Mouse (Mus musculus) embryonic facial prominence, embryonic 11.5 days (tissue): Measurements from ENCODE around the gene Slc9c1. TPM values are rescaled to one million over a fixed set of nuclear protein-coding genes. Genes with fewer than 3 reads are reported as not detected.

ENCODE experiments used
- ATAC-seq: fragments of 200-750 bp; cut with Nextera tagmentation; replicated peaks from 2 replicates; pipeline ENCODE4 v1.8.0; 2017; ENCODE audit warnings: low read depth; ENCODE audit not compliant: insufficient number of reproducible peaks, low FRiP score, low TSS enrichment
- DNase-seq: peaks from one replicate; pipeline ENCODE4 v3.0.0-alpha.2; 2015; ENCODE audit warnings: low spot score
- H3K27ac ChIP-seq: fragments of 300-500 bp; sonication (generic); replicated peaks from 2 replicates; pipeline ENCODE4 v1.5.1; 2014; ENCODE audit warnings: mild to moderate bottlenecking, low read depth, low read length, control low read depth
- H3K27me3 ChIP-seq: fragments of 300-500 bp; sonication (generic); 2 replicates; pipeline ENCODE4 v1.6.1; 2014; ENCODE audit warnings: mild to moderate bottlenecking, low read length, moderate library complexity, mixed read lengths; ENCODE audit not compliant: control insufficient read depth, insufficient read depth
- H3K36me3 ChIP-seq: fragments of 300-500 bp; sonication (generic); replicated peaks from 2 replicates; pipeline ENCODE4 v1.6.1; 2014; ENCODE audit warnings: low read depth, mild to moderate bottlenecking, low read length, moderate library complexity, mixed read lengths; ENCODE audit not compliant: control insufficient read depth, insufficient read depth
- H3K4me1 ChIP-seq: fragments of 300-500 bp; sonication (generic); 2 replicates; pipeline ENCODE4 v1.6.1; 2014; ENCODE audit warnings: low read length, mixed read lengths; ENCODE audit not compliant: control insufficient read depth, insufficient read depth
- H3K4me2 ChIP-seq: fragments of 300-500 bp; sonication (generic); 2 replicates; pipeline ENCODE4 v1.6.1; 2014; ENCODE audit warnings: low read depth, mild to moderate bottlenecking, control low read depth, low read length, moderate library complexity
- H3K4me3 ChIP-seq: fragments of 300-500 bp; sonication (generic); 2 replicates; pipeline ENCODE4 v1.5.1; 2014; ENCODE audit warnings: low read depth, low read length, control low read depth
- H3K9ac ChIP-seq: fragments of 300-500 bp; sonication (generic); replicated peaks from 2 replicates; pipeline ENCODE4 v1.6.1; 2014; ENCODE audit warnings: mild to moderate bottlenecking, control low read depth, low read length
- H3K9me3 ChIP-seq: fragments of 300-500 bp; sonication (generic); replicated peaks from 2 replicates; pipeline ENCODE4 v1.6.1; 2016; ENCODE audit warnings: mild to moderate bottlenecking, low read length, inconsistent platforms, mixed read lengths; ENCODE audit not compliant: control insufficient read depth
- WGBS: fragments of 180-500 bp; shearing (Covaris S2); extraction: QIAGEN DNeasy Blood & Tissue Kit; methylation state at CpG from one replicate; pipeline ENCODE4 v1.1.7; 2014; 5-methylcytosine and 5-hydroxymethylcytosine counted together
- polyA plus RNA-seq: library from polyadenylated mRNA; unstranded; fragments of >200 nt; fragmentation: Nextera tagmentation; extraction: Ambion mirVana; gene quantifications from 2 replicates; pipeline ENCODE4 v1.2.1, GENCODE M21; 2014

Slc9c1 gene
- polyA plus RNA-seq, 1 experiment from 2014 or later, result not detected

- Histone ChIP-seq H3K9me3 (no peaks in the 10 kb centered on the region), H3K4me2 (no peak overlapping the region)
- ATAC-seq, result no peak
Observed at GRCm38 (mm10) chr16:45547982-45548381, 12.9 kb downstream of the Slc9c1 start.

GRCm38 (mm10) chr16:45551579-45551978 lies 16.5 kb downstream of the Slc9c1 start:
- Histone ChIP-seq H3K27me3 (no peaks in the 10 kb centered on the region), H3K9ac (no peak overlapping the region), H3K9me3 (no peaks in the 10 kb centered on the region), H3K4me3 (no peak overlapping the region), H3K4me1 (no peaks in the 10 kb centered on the region), H3K4me2 (no peak overlapping the region), H3K27ac (no peak overlapping the region), H3K36me3 (no peaks in the 10 kb centered on the region)
- WGBS, result 77% methylated on average over 2 of the region's 2 CpGs
- DNase-seq (no peak), ATAC-seq (no peak)

More at GRCm38 (mm10) chr16:45547982-45548381, 12.9 kb downstream of the Slc9c1 start:
- H3K4me3 ChIP-seq, result no peak overlapping the region
- no peak for DNase-seq
- no peaks in the 10 kb centered on the region for H3K4me1 ChIP-seq
- H3K27me3 ChIP-seq, result no peaks in the 10 kb centered on the region
- no peaks in the 10 kb centered on the region for H3K36me3 ChIP-seq
- no peak overlapping the region for H3K9ac ChIP-seq
- no peak overlapping the region for H3K27ac ChIP-seq

DNA sequence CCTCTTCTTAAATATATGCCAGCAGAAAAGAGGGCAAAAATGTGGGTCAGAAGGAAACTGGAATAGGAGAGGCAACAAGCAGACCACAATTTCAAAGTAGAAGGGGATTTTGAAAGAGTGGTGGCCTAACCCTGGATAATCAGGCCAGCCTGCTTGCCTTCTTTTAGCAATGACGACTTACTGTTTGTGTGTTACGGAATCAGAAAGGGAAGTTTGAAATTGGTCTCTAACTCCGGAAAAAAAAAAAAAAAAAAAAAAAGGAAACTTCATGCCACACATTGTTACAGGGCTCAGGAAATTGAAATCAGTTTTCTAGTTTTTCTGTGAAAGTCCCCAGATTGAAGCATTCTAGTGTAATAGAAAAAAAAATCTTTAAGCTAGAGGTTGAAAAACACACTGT lies 26.6 kb downstream of the Slc9c1 start:
- 67% methylated on average over 3 of the region's 3 CpGs for whole genome bisulfite sequencing
- H3K4me1 ChIP-seq, result no peaks in the 10 kb centered on the region
- ATAC-seq (no peak), DNase-seq (no peak)
- no peak overlapping the region for H3K4me3 ChIP-seq
- H3K36me3 ChIP-seq, result no peaks in the 10 kb centered on the region
- H3K27me3 ChIP-seq, result no peaks in the 10 kb centered on the region
- no peaks in the 10 kb centered on the region for H3K9me3 ChIP-seq
- no peak overlapping the region for H3K9ac ChIP-seq
- H3K27ac ChIP-seq, result no peak overlapping the region
- no peak overlapping the region for H3K4me2 ChIP-seq

DNA sequence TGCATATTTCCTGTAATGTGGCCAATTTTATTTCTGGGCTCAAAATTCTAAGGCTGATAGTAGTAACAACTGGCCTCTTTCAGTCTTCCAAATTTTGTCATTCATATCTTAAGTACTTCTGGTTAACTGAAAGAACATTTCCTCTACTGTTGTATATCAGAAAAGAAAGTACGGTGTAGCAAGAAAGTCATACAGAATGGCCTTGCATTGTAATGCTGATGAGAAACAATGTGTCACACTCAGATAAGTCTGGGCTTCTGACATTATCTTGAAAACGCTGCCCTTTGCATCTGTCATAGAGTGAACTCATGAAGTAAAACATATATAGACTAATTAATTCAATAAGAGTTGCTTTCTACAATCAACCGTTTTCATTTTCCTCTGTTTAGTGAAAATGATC lies 37.2 kb downstream of the Slc9c1 start:
- no peak overlapping the region for H3K9ac ChIP-seq
- no peak overlapping the region for H3K27ac ChIP-seq
- DNase-seq, result no peak
- no peaks in the 10 kb centered on the region for H3K36me3 ChIP-seq
- H3K4me2 ChIP-seq, result no peak overlapping the region
- no peaks in the 10 kb centered on the region for H3K9me3 ChIP-seq
- H3K4me1 ChIP-seq, result no peaks in the 10 kb centered on the region
- H3K27me3 ChIP-seq, result no peaks in the 10 kb centered on the region
- 93% methylated on average over 3 of the region's 3 CpGs for WGBS
- no peak for ATAC-seq
- H3K4me3 ChIP-seq, result no peak overlapping the region

- Histone ChIP-seq H3K27me3 (no peaks in the 10 kb centered on the region), H3K9ac (no peak overlapping the region), H3K4me1 (no peaks in the 10 kb centered on the region), H3K36me3 (no peaks in the 10 kb centered on the region), H3K4me3 (no peak overlapping the region), H3K27ac (no peak overlapping the region), H3K9me3 (no peaks in the 10 kb centered on the region), H3K4me2 (no peak overlapping the region)
- 64% methylated on average over 12 of the region's 12 CpGs for WGBS
- DNase-seq (no peak), ATAC-seq (no peak)
Observed at GRCm38 (mm10) chr16:45579883-45580282, 44.8 kb downstream of the Slc9c1 start.

GRCm38 (mm10) chr16:45582512-45582911 lies 47.4 kb downstream of the Slc9c1 start:
- no peak overlapping the region for H3K27ac ChIP-seq
- DNase-seq (peak; percentile 28), ATAC-seq (no peak)
- no peaks in the 10 kb centered on the region for H3K36me3 ChIP-seq
- no peak overlapping the region for H3K9ac ChIP-seq
- no peak overlapping the region for H3K4me2 ChIP-seq
- no peaks in the 10 kb centered on the region for H3K27me3 ChIP-seq
- H3K4me3 ChIP-seq, result no peak overlapping the region
- H3K9me3 ChIP-seq, result no peaks in the 10 kb centered on the region
- 30% methylated on average over 2 of the region's 2 CpGs for WGBS
- no peaks in the 10 kb centered on the region for H3K4me1 ChIP-seq

DNA sequence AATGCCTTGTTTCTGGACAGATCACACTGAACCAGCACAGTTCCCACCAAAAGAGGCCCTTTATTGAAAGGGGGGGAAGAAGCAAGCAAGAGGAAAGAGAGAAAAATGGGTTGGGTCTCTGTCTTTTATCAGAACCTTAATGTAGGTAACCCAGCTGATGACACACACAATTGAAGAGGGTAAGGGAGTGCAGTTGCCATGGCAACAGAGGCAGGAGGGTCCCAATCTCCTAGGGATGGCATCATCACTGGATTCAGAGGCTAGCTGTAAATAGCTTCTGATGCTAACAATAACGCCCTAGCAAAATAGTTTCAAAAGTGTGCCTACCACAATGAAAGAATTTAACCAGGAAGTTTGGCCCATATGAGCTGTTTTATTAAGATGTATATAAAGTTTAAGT lies 58.5 kb downstream of the Slc9c1 start:
- no peaks in the 10 kb centered on the region for H3K4me1 ChIP-seq
- no peaks in the 10 kb centered on the region for H3K9me3 ChIP-seq
- H3K4me2 ChIP-seq, result no peak overlapping the region
- DNase-seq (no peak), ATAC-seq (no peak)
- WGBS, result 66% methylated on average over 1 of the region's 1 CpGs
- H3K4me3 ChIP-seq, result no peak overlapping the region
- no peaks in the 10 kb centered on the region for H3K36me3 ChIP-seq
- H3K27ac ChIP-seq, result no peak overlapping the region
- H3K9ac ChIP-seq, result no peak overlapping the region
- H3K27me3 ChIP-seq, result no peaks in the 10 kb centered on the region

DNA sequence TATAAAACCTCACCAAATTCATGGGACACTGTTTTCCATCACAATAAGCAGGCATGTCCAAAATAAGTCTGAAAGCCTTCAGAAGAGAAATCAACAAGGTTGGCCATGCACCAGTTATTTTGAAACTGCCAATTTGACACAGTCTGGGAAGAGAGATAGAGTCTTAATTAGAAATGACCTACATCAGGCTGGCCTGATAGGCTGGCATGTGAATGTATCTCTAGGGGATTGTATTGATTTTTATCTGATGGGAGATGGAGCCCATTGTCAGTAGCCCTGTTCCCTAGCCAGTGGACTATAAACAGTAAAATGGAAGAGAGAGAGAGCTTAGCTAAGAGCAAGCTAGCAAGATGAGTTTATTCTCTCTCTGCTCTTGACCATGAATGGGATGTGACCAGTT lies 60.4 kb downstream of the Slc9c1 start:
- H3K4me3 ChIP-seq, result no peak overlapping the region
- no peaks in the 10 kb centered on the region for H3K36me3 ChIP-seq
- H3K4me1 ChIP-seq, result no peaks in the 10 kb centered on the region
- no peak overlapping the region for H3K9ac ChIP-seq
- no peaks in the 10 kb centered on the region for H3K9me3 ChIP-seq
- H3K27ac ChIP-seq, result no peak overlapping the region
- ATAC-seq, result no peak
- no peaks in the 10 kb centered on the region for H3K27me3 ChIP-seq
- H3K4me2 ChIP-seq, result no peak overlapping the region
- DNase-seq, result no peak
